Mouse (Mus musculus): ENCODE measurements around the gene Scfd2.

DNA sequence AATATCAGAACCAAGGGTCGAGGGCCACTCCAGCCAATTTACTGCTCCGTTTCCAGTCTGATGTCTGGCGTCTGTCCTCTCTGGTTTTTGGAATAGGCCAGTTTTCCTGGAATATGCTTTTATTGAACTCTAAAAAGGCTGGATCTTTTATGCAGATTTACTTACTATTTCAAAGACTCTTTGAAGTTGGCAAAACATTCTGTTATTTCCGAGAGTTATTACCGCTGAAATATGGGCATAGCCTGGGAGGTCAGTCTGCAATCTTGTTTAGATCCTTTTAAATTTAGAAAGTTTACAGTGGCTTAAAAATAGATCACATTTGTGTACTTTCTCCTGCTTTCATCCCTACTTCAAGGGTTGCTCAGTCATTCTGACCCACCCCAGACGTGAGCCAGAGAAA, 307.1 kb downstream of the Scfd2 start:
- no peak for TF ChIP-seq CTCF (IDR thresholded peaks at IDR 0.05; ENCODE audit: low read depth)
- TF ChIP-seq EP300 (IDR thresholded peaks at IDR 0.05; ENCODE audit: low read depth), result no peak

Data from liver, postnatal 0 days (tissue).